Mouse (Mus musculus) heart, embryonic 13.5 days (tissue): Measurements from ENCODE around the gene Klf5. TPM values are rescaled to one million over a fixed set of nuclear protein-coding genes. Genes with fewer than 3 reads are reported as not detected.

Source experiments
- ATAC-seq: fragments of 200-750 bp; cut with Nextera tagmentation; 2 replicates; pipeline ENCODE4 v1.8.0; 2017; ENCODE audit warnings: moderate TSS enrichment; ENCODE audit not compliant: insufficient number of reproducible peaks, low FRiP score, low TSS enrichment; ENCODE audit errors: extremely low read depth
- H3K27ac ChIP-seq: fragments of 300-500 bp; sonication (generic); replicated peaks from 2 replicates; pipeline ENCODE4 v1.5.1; 2015; ENCODE audit warnings: moderate library complexity, mild to moderate bottlenecking, inconsistent platforms
- H3K27me3 ChIP-seq: fragments of 300-500 bp; sonication (generic); replicated peaks from 2 replicates; pipeline ENCODE4 v1.6.1; 2015; ENCODE audit warnings: mild to moderate bottlenecking, inconsistent platforms
- H3K36me3 ChIP-seq: fragments of 300-500 bp; sonication (generic); 2 replicates; pipeline ENCODE4 v1.6.1; 2015; ENCODE audit warnings: mild to moderate bottlenecking, inconsistent platforms
- H3K4me1 ChIP-seq: fragments of 300-500 bp; sonication (generic); 2 replicates; pipeline ENCODE4 v1.6.1; 2015; ENCODE audit warnings: inconsistent platforms
- H3K4me2 ChIP-seq: fragments of 300-500 bp; sonication (generic); 2 replicates; pipeline ENCODE4 v1.6.1; 2015; ENCODE audit warnings: inconsistent platforms, mild to moderate bottlenecking, moderate library complexity
- H3K4me3 ChIP-seq: fragments of 300-500 bp; sonication (generic); 2 replicates; pipeline ENCODE4 v1.5.1; 2015; ENCODE audit warnings: moderate library complexity, mild to moderate bottlenecking, inconsistent platforms
- H3K9ac ChIP-seq: fragments of 300-500 bp; sonication (generic); 2 replicates; pipeline ENCODE4 v1.6.1; 2015; ENCODE audit warnings: inconsistent platforms, mild to moderate bottlenecking, moderate library complexity
- H3K9me3 ChIP-seq: fragments of 300-500 bp; sonication (generic); 2 replicates; pipeline ENCODE4 v1.6.1; 2016; ENCODE audit warnings: inconsistent platforms
- WGBS: fragments of 180-500 bp; shearing (Covaris S2); methylation state at CpG from one replicate; pipeline ENCODE4 v1.1.7; 2015; ENCODE audit warnings: mixed read lengths; 5-methylcytosine and 5-hydroxymethylcytosine counted together
- polyA plus RNA-seq: library from polyadenylated mRNA; unstranded; fragments of >200 nt; fragmentation: Nextera tagmentation; extraction: Ambion mirVana; gene quantifications from 2 replicates; pipeline ENCODE4 v1.2.1, GENCODE M21; 2015

The Klf5 gene
- 2.2 and 2.3 TPM in 2 replicates for polyA plus RNA-seq

DNA sequence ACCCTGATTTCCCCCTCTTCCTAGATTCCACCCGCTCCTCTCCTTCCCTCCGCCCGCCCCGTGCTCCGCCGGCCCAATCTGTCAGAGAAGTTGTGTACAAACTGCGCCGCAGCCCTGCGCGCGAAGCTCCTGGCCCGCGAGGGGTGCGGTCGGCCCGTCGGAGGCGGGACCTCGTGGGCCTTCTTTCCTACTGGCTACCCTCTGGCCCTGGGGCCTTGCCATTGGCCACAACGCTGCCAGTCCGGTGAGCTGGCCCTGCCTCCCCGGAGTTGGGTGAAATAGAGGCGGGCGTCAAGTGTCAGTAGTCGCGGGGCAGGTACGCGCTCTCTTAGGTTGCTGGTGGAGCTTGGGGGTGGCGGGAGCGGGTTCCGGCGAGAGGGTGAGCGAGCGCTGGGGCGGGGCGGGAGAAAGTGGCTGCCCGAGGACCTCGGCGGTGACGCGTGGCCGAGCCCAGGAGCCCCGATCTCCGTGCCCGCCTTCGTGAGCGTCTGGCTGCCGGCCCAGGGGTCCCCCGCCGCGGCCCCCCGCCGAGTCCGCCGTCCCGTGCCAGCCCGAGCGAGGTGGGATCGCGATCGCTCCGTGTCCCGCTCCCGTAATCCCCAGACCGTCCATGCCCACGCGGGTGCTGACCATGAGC lies at the start of gene Klf5:
TSS of gene Klf5 (plus strand) at position 307 of the 637 bp plus-strand sequence.
- Histone ChIP-seq H3K27ac (peak within 1 kb of the TSS; percentile 39; the same call in 1 of the 2 replicates), H3K27me3 (peaks cover 25% of the 10 kb centered on the region; the same call in 1 of the 2 replicates), H3K9me3 (no peaks in the 10 kb centered on the region), H3K4me3 (peak within 1 kb of the TSS; percentile 79), H3K9ac (peak within 1 kb of the TSS; percentile 84), H3K4me1 (peaks cover 9% of the 10 kb centered on the region), H3K4me2 (peak within 1 kb of the TSS; percentile 89), H3K36me3 (peaks cover 9% of the 10 kb centered on the region; the same call in 1 of the 2 replicates)
- WGBS, result under 1% methylated on average over 56 of the region's 67 CpGs
- peak; percentile 91 for ATAC-seq

DNA sequence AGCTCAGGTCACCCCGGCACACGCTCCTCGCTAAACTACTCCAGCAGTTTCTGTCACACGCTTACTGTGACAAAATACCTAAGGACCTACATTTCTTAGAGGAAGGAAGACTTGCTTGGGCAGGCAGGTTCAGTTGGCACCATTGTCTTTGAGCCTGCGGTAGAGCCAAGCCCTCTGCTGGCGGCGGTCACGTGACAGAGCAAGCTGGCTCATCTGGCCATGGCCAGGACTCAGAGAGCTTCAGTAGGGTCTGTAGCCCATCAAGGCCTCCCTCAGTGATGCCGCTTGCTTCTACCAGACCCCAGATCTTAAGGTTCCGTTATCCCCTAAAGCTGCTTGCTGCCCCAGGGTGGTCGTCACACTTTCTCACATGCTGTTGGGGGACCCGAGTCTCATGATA lies 36.5 kb upstream of the Klf5 start:
- Histone ChIP-seq H3K27me3 (no peaks in the 10 kb centered on the region), H3K9me3 (no peaks in the 10 kb centered on the region), H3K4me2 (no peak overlapping the region), H3K36me3 (peaks cover 9% of the 10 kb centered on the region; the same call in 1 of the 2 replicates), H3K9ac (no peak overlapping the region), H3K4me1 (peaks cover 19% of the 10 kb centered on the region), H3K4me3 (no peak overlapping the region), H3K27ac (no peak overlapping the region)
- no peak for ATAC-seq
- 92% methylated on average over 12 of the region's 12 CpGs for WGBS

DNA sequence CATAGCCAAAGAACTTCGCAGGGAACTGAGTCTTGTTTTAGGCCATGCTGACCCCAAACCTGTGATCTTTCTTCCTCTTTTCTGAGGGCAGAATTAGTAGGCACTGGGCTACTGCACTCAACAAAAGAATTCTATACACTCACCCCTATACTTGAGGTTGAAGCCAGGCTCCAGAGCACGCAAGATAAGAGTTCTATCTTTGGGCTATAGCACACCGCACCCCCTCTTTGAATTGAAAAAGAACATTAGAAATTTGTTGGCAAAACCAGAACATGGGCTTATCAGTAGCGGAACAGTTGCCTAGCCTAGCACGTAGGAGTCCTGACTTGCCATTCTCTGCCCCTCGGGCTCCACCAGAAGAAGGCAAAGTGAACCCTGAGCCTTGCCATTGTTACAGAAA lies 34.7 kb upstream of the Klf5 start:
- Histone ChIP-seq H3K9ac (no peak overlapping the region), H3K4me3 (no peak overlapping the region), H3K27me3 (no peaks in the 10 kb centered on the region), H3K4me1 (peaks cover 19% of the 10 kb centered on the region), H3K4me2 (no peak overlapping the region), H3K27ac (no peak overlapping the region), H3K9me3 (no peaks in the 10 kb centered on the region), H3K36me3 (peaks cover 3% of the 10 kb centered on the region; the same call in 1 of the 2 replicates)
- ATAC-seq, result no peak
- 58% methylated on average over 6 of the region's 6 CpGs for WGBS

DNA sequence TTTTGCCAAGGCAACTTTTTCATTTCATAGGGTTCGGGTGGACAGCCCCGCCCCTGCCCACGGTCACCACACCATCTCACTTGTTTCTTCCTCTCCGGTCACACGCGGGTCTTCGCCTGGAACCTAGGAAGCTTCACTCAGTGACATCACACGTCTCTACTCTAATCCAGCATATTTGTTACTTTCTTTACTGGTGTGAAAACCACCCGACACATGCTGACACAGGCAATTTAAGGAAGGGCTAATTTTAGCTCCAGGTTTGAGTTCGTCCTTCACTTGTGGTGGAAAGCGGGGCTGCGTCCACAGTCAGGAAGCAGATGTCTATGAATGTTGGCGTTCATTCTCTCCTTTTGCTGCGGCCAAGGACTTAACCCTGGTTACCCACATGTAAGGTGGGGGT lies 32.7 kb upstream of the Klf5 start:
- Histone ChIP-seq H3K9me3 (no peaks in the 10 kb centered on the region), H3K4me3 (no peak overlapping the region), H3K27ac (no peak overlapping the region), H3K36me3 (no peaks in the 10 kb centered on the region; the same call in 1 of the 2 replicates), H3K4me1 (peaks cover 19% of the 10 kb centered on the region), H3K4me2 (no peak overlapping the region), H3K27me3 (no peaks in the 10 kb centered on the region), H3K9ac (no peak overlapping the region)
- ATAC-seq, result no peak
- 69% methylated on average over 14 of the region's 14 CpGs for WGBS

DNA sequence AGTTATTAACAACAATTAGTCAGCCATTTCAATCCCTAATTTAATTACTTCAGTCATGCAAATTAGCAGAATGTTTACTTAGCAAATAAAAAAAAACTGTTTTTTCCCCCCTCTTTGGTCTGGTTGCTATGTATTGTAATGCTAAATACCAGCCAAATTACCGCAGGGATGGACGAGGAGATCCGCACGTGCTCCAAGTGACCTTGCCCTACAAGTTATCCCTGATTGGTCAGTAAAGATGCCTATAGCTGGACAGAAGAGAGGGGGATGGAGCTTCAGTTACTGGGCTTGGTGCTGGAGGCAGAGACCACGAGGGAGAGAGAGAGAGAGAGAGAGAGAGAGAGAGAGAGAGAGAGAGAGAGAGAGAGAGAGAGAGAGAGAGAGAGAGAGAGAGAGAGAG lies 31.7 kb upstream of the Klf5 start:
- H3K4me1 ChIP-seq, result peaks cover 19% of the 10 kb centered on the region
- H3K36me3 ChIP-seq, result no peaks in the 10 kb centered on the region
- ATAC-seq, result no peak
- H3K4me3 ChIP-seq, result no peak overlapping the region
- H3K9me3 ChIP-seq, result no peaks in the 10 kb centered on the region
- no peak overlapping the region for H3K4me2 ChIP-seq
- H3K9ac ChIP-seq, result no peak overlapping the region
- WGBS, result 62% methylated on average over 5 of the region's 5 CpGs
- no peak overlapping the region for H3K27ac ChIP-seq
- H3K27me3 ChIP-seq, result no peaks in the 10 kb centered on the region

DNA sequence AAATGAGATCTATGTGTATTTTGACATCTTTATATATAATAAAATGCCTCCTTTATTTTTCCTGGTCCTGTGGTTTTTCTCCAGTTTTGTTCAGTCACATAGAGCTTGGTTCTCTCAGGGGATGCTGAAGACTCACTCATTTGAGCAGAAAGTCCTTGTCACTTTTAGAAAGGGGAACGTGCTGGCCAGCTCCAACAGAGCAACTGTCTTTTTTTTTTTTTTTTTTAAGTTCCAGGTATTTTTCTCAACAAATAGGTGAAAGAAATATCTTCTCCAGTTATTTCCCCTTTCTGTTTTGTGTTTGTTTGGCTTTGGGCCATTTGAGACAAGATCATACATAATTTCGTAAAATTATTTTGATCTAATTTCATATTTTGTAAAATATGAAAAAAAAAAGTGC lies 24.4 kb upstream of the Klf5 start:
- Histone ChIP-seq H3K9me3 (no peaks in the 10 kb centered on the region), H3K27ac (no peak overlapping the region), H3K9ac (no peak overlapping the region), H3K4me3 (no peak overlapping the region), H3K27me3 (peaks cover 3% of the 10 kb centered on the region; the same call in 1 of the 2 replicates), H3K4me2 (no peak overlapping the region), H3K4me1 (peaks cover 10% of the 10 kb centered on the region), H3K36me3 (no peaks in the 10 kb centered on the region)
- ATAC-seq, result no peak
- WGBS, result 64% methylated on average over 2 of the region's 2 CpGs

DNA sequence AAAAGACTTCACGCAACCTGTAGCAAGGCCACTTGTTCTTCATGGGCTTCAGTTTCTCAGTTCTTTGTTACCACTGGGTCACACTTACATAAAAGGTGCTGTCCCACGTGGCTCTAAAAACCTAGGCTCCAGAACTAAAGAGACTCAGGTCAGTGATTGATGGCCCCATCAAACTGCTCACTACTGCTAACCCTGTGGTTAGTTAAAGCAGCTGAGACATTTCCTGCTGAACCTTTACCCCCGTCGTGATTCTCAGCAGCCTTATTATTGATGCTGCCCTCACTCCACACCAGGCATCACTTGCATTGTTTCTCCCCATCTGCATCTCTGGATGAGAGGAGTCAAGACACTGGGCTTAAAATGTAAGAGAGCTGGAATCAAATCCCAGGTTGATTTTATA lies 22.7 kb upstream of the Klf5 start:
- Histone ChIP-seq H3K27ac (no peak overlapping the region), H3K4me1 (peaks cover 10% of the 10 kb centered on the region), H3K9me3 (no peaks in the 10 kb centered on the region), H3K4me2 (no peak overlapping the region), H3K4me3 (no peak overlapping the region), H3K27me3 (peaks cover 10% of the 10 kb centered on the region; the same call in 1 of the 2 replicates), H3K36me3 (no peaks in the 10 kb centered on the region), H3K9ac (no peak overlapping the region)
- no peak for ATAC-seq
- WGBS, result 44% methylated on average over 4 of the region's 4 CpGs

DNA sequence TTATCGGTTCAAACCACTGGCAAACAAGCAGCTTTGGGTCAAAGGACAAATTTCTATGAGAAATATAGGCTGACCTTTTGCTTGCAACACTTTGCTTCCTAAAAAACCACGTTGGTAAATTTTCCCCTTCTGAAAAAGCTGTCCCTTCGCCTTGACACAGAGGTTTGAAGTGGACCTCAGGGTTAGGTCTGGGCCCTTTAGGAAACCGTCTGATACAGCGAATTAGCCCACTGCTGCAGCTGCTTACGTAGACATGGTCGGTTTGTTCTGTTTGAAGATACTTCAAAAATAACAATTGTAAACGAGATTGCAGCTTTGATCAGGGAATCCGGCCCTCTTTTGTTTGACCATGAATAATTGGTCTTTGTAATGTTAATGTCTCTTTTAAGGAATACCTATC lies 20.2 kb upstream of the Klf5 start:
- Histone ChIP-seq H3K4me2 (no peak overlapping the region), H3K9me3 (no peaks in the 10 kb centered on the region), H3K27me3 (peaks cover 10% of the 10 kb centered on the region; the same call in 1 of the 2 replicates), H3K4me3 (no peak overlapping the region), H3K36me3 (no peaks in the 10 kb centered on the region), H3K9ac (no peak overlapping the region), H3K4me1 (peaks cover 10% of the 10 kb centered on the region), H3K27ac (no peak overlapping the region)
- no peak for ATAC-seq
- WGBS, result 51% methylated on average over 9 of the region's 9 CpGs

DNA sequence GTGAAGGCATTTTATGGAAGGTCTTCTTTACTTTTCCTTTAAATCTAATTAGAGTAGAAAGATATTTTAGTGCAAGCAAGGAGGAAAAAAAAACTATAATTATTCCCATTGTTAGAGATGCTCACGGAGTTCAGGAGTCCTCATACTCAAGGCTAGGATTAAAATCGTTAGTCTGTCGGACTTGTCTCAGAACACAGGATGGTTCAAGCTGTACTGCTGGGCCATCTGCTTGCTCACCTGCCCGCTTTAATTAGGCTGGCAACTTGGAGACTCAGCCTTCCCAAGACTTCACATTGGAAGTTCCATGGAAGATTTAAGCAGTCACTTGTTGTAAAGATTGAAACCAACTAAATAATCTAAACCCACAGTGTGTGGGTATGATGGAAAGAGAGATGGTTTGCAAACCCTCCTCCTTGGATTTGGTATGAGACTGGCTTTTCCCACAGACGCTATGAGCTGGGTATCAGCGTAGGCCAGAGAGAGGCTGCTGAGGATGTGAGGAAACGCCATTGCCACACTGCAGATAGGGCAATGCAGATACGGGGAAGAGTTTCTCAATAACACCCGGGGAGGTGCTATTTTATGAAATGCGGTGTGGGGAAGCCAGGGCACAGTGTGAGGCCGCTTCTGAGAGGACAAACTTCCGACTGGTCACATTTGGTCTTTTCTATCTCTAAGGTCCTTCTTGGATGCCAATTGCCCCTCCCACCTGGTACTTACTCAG lies 19.6 kb upstream of the Klf5 start:
- H3K9ac ChIP-seq, result no peak overlapping the region
- H3K27me3 ChIP-seq, result peaks cover 10% of the 10 kb centered on the region; the same call in 1 of the 2 replicates
- no peak for ATAC-seq
- H3K9me3 ChIP-seq, result no peaks in the 10 kb centered on the region
- H3K4me2 ChIP-seq, result no peak overlapping the region
- H3K27ac ChIP-seq, result no peak overlapping the region
- no peaks in the 10 kb centered on the region for H3K36me3 ChIP-seq
- peaks cover 4% of the 10 kb centered on the region; the same call in 1 of the 2 replicates for H3K4me1 ChIP-seq
- H3K4me3 ChIP-seq, result no peak overlapping the region
- WGBS, result 47% methylated on average over 12 of the region's 12 CpGs

DNA sequence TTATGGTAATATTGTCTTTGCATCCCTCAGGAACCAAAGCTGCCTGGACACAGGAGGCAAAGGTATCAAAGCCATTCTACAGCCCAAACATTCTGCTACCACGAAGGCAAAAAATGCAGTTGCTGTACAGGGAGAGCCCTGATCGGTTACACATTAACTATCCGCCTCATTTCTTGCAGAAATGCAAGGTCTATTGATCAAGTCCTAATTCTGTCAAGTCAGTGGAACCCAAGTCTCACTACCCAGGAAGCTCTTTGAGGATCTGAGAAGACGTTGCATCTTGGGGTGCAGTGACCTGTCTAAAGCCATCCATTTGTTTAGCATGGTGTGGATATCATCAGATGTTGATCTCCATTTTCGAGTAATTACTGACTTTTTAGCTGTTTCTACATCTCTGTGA lies 18.1 kb upstream of the Klf5 start:
- Histone ChIP-seq H3K9me3 (no peaks in the 10 kb centered on the region), H3K4me1 (no peaks in the 10 kb centered on the region), H3K27me3 (peaks cover 10% of the 10 kb centered on the region; the same call in 1 of the 2 replicates), H3K4me2 (no peak overlapping the region), H3K27ac (no peak overlapping the region), H3K9ac (no peak overlapping the region), H3K36me3 (no peaks in the 10 kb centered on the region), H3K4me3 (no peak overlapping the region)
- 74% methylated on average over 5 of the region's 5 CpGs for WGBS
- ATAC-seq, result no peak

DNA sequence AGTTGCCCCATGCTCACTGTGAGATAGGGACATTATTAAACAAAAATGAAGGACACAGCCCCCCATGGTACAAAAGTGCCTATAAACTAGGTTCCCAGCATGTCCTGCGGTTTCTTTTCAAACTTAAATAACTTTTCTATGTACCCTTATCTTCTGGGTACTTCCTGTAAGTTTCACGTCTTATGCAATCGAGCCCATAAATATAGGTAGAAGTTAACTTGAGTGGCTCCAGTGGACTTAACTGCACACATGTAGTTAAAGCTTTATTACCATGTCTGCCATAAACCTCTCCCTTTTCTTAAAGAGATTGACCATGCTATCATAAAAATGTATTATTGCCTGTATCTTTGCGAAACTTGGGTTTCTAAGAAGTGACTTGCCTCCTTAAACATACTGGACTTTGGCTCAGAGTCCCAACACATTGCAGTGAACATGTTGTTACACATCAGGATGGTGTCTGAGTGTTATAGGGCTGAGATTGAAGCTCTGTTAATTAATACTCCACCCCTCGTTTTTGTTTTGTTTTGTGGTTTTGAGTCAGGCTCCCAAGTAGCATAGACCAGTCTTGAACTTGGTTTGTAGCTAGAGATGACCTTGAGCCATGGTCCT lies 17.6 kb upstream of the Klf5 start:
- WGBS, result 68% methylated on average over 5 of the region's 5 CpGs
- Histone ChIP-seq H3K9me3 (no peaks in the 10 kb centered on the region), H3K36me3 (no peaks in the 10 kb centered on the region), H3K9ac (no peak overlapping the region), H3K27ac (no peak overlapping the region), H3K27me3 (peaks cover 10% of the 10 kb centered on the region; the same call in 1 of the 2 replicates), H3K4me1 (no peaks in the 10 kb centered on the region), H3K4me3 (no peak overlapping the region), H3K4me2 (no peak overlapping the region)
- no peak for ATAC-seq
